Mouse (Mus musculus): ENCODE measurements around the gene Hspe1. TPM values are rescaled to one million over a fixed set of nuclear protein-coding genes. Genes with fewer than 3 reads are reported as not detected.

Hspe1 gene
- polyA plus RNA-seq, 1 experiment = 914 TPM

GRCm38 (mm10) chr1:55075652-55076394 lies 12.1 kb upstream of the Hspe1 start:
- H3ac ChIP-seq (ENCODE audit: control insufficient read depth, insufficient read length, low read depth) = no peak overlapping the region
- no peak for TF ChIP-seq USF1 (IDR thresholded peaks at IDR 0.05; ENCODE audit: low read depth)
- no peak for TF ChIP-seq MYOG (IDR thresholded peaks at IDR 0.05; ENCODE audit: control insufficient read depth, extremely low read depth, insufficient read length)
- no peak for TF ChIP-seq FOSL1 (IDR thresholded peaks at IDR 0.05; ENCODE audit: insufficient read depth, low read length, poor library complexity, severe bottlenecking)
- no peak for TF ChIP-seq CTCF (IDR thresholded peaks at IDR 0.05; ENCODE audit: control insufficient read depth, insufficient read depth, insufficient read length)
- TF ChIP-seq CEBPB (IDR thresholded peaks at IDR 0.05; ENCODE audit: low read depth) = no peak
- TF ChIP-seq MAX (IDR thresholded peaks at IDR 0.05) = no peak
- peaks cover 25% of the 10 kb centered on the region for H3K79me2 ChIP-seq (ENCODE audit: control insufficient read depth, insufficient read depth)
- H3K27me3 ChIP-seq (ENCODE audit: control insufficient read depth, insufficient read depth, insufficient read length) = no peaks in the 10 kb centered on the region
- H3K4me3 ChIP-seq (ENCODE audit: insufficient read depth, poor library complexity, severe bottlenecking) = no peak overlapping the region
- peaks cover 76% of the 10 kb centered on the region for H3K36me3 ChIP-seq (ENCODE audit: control insufficient read depth, insufficient read depth)
- peaks cover 5% of the 10 kb centered on the region for H3K79me3 ChIP-seq (ENCODE audit: low read depth)

GRCm38 (mm10) chr1:55076395-55076743 lies 11.6 kb upstream of the Hspe1 start:
- peaks cover 76% of the 10 kb centered on the region for H3K36me3 ChIP-seq (ENCODE audit: control insufficient read depth, insufficient read depth)
- no peak for TF ChIP-seq USF1 (IDR thresholded peaks at IDR 0.05; ENCODE audit: low read depth)
- TF ChIP-seq CEBPB (IDR thresholded peaks at IDR 0.05; ENCODE audit: low read depth) = no peak
- TF ChIP-seq MYOG (IDR thresholded peaks at IDR 0.05; ENCODE audit: control insufficient read depth, extremely low read depth, insufficient read length) = no peak

GRCm38 (mm10) chr1:55076849-55077516 lies 10.9 kb upstream of the Hspe1 start:
- Histone ChIP-seq H3K36me3 (ENCODE audit: control insufficient read depth, insufficient read depth) (peaks cover 75% of the 10 kb centered on the region), H3K27me3 (ENCODE audit: control insufficient read depth, insufficient read depth, insufficient read length) (no peaks in the 10 kb centered on the region), H3K79me3 (ENCODE audit: low read depth) (peaks cover 16% of the 10 kb centered on the region), H3K79me2 (ENCODE audit: control insufficient read depth, insufficient read depth) (peaks cover 31% of the 10 kb centered on the region), H3K4me3 (ENCODE audit: insufficient read depth, poor library complexity, severe bottlenecking) (no peak overlapping the region), H3ac (ENCODE audit: control insufficient read depth, insufficient read length, low read depth) (no peak overlapping the region)
- TF ChIP-seq FOSL1 (IDR thresholded peaks at IDR 0.05; ENCODE audit: insufficient read depth, low read length, poor library complexity, severe bottlenecking) (no peak), USF1 (IDR thresholded peaks at IDR 0.05; ENCODE audit: low read depth) (no peak), MAX (IDR thresholded peaks at IDR 0.05) (no peak), CEBPB (IDR thresholded peaks at IDR 0.05; ENCODE audit: low read depth) (no peak), MYOG (IDR thresholded peaks at IDR 0.05; ENCODE audit: control insufficient read depth, extremely low read depth, insufficient read length) (no peak), MYOD1 (IDR thresholded peaks at IDR 0.05; ENCODE audit: control insufficient read depth, insufficient read length, low read depth) (no peak), CTCF (IDR thresholded peaks at IDR 0.05; ENCODE audit: control insufficient read depth, insufficient read depth, insufficient read length) (no peak)

More at GRCm38 (mm10) chr1:55076395-55076743, 11.6 kb upstream of the Hspe1 start:
- Histone ChIP-seq H3ac (ENCODE audit: control insufficient read depth, insufficient read length, low read depth) (no peak overlapping the region), H3K4me3 (ENCODE audit: insufficient read depth, poor library complexity, severe bottlenecking) (no peak overlapping the region), H3K79me3 (ENCODE audit: low read depth) (peaks cover 10% of the 10 kb centered on the region), H3K27me3 (ENCODE audit: control insufficient read depth, insufficient read depth, insufficient read length) (no peaks in the 10 kb centered on the region), H3K79me2 (ENCODE audit: control insufficient read depth, insufficient read depth) (peaks cover 28% of the 10 kb centered on the region)

- H3K27me3 ChIP-seq (ENCODE audit: control insufficient read depth, insufficient read depth, insufficient read length) = no peaks in the 10 kb centered on the region
- no peak for TF ChIP-seq MYOG (IDR thresholded peaks at IDR 0.05; ENCODE audit: control insufficient read depth, extremely low read depth, insufficient read length)
- no peak for TF ChIP-seq CEBPB (IDR thresholded peaks at IDR 0.05; ENCODE audit: low read depth)
- TF ChIP-seq MYOD1 (IDR thresholded peaks at IDR 0.05; ENCODE audit: control insufficient read depth, insufficient read length, low read depth) = no peak
- no peak for TF ChIP-seq FOSL1 (IDR thresholded peaks at IDR 0.05; ENCODE audit: insufficient read depth, low read length, poor library complexity, severe bottlenecking)
- H3K79me2 ChIP-seq (ENCODE audit: control insufficient read depth, insufficient read depth) = peaks cover 58% of the 10 kb centered on the region
- H3K36me3 ChIP-seq (ENCODE audit: control insufficient read depth, insufficient read depth) = peaks cover 83% of the 10 kb centered on the region
- H3ac ChIP-seq (ENCODE audit: control insufficient read depth, insufficient read length, low read depth) = no peak overlapping the region
- H3K79me3 ChIP-seq (ENCODE audit: low read depth) = peaks cover 42% of the 10 kb centered on the region
- H3K4me3 ChIP-seq (ENCODE audit: insufficient read depth, poor library complexity, severe bottlenecking) = no peak overlapping the region
These were observed 8.3 kb upstream of the Hspe1 start for GRCm38 (mm10) chr1:55079677-55080076.

GRCm38 (mm10) chr1:55082106-55082505 lies 5.8 kb upstream of the Hspe1 start:
- no peak for TF ChIP-seq CTCF (IDR thresholded peaks at IDR 0.05; ENCODE audit: control insufficient read depth, insufficient read depth, insufficient read length)
- no peak for TF ChIP-seq MYOD1 (IDR thresholded peaks at IDR 0.05; ENCODE audit: control insufficient read depth, insufficient read length, low read depth)
- no peak for TF ChIP-seq MAX (IDR thresholded peaks at IDR 0.05)
- no peak for TF ChIP-seq CEBPB (IDR thresholded peaks at IDR 0.05; ENCODE audit: low read depth)
- TF ChIP-seq MYOG (IDR thresholded peaks at IDR 0.05; ENCODE audit: control insufficient read depth, extremely low read depth, insufficient read length) = no peak
- TF ChIP-seq FOSL1 (IDR thresholded peaks at IDR 0.05; ENCODE audit: insufficient read depth, low read length, poor library complexity, severe bottlenecking) = no peak
- TF ChIP-seq USF1 (IDR thresholded peaks at IDR 0.05; ENCODE audit: low read depth) = no peak
- Histone ChIP-seq H3K79me3 (ENCODE audit: low read depth) (peaks cover 67% of the 10 kb centered on the region), H3K4me3 (ENCODE audit: insufficient read depth, poor library complexity, severe bottlenecking) (no peak overlapping the region), H3ac (ENCODE audit: control insufficient read depth, insufficient read length, low read depth) (no peak overlapping the region), H3K27me3 (ENCODE audit: control insufficient read depth, insufficient read depth, insufficient read length) (no peaks in the 10 kb centered on the region), H3K79me2 (ENCODE audit: control insufficient read depth, insufficient read depth) (peaks cover 82% of the 10 kb centered on the region), H3K36me3 (ENCODE audit: control insufficient read depth, insufficient read depth) (peaks cover 91% of the 10 kb centered on the region)

All from C2C12 (cell line).